Mouse (Mus musculus): ENCODE measurements at regions not wholly inside any gene's neighbourhood (a gene's known extent, or its start where the extent isn't known, plus 50 kb on each side); places are given as distances from the start of the nearest gene placed in this dataset.

- ATAC-seq (ENCODE audit: low TSS enrichment): no peak
These were observed 168.8 kb downstream of the Hs3st3b1 start for GRCm38 (mm10) chr11:63753260-63753659.

- no peak for ATAC-seq (ENCODE audit: low TSS enrichment)
These were observed 167.3 kb downstream of the Hs3st3b1 start for GRCm38 (mm10) chr11:63754826-63755225.

- no peak for ATAC-seq (ENCODE audit: low TSS enrichment)
These were observed 163.8 kb downstream of the Hs3st3b1 start for GRCm38 (mm10) chr11:63758313-63758712.

- ATAC-seq (ENCODE audit: low TSS enrichment): peak; percentile 96
These were observed 160.5 kb downstream of the Hs3st3b1 start for GRCm38 (mm10) chr11:63761561-63761960.

- ATAC-seq (ENCODE audit: low TSS enrichment): no peak
These were observed 154.3 kb downstream of the Hs3st3b1 start for GRCm38 (mm10) chr11:63767631-63768250.

GRCm38 (mm10) chr11:63769738-63770137 lies 152.4 kb downstream of the Hs3st3b1 start:
- no peak for ATAC-seq (ENCODE audit: low TSS enrichment)

- no peak for ATAC-seq (ENCODE audit: low TSS enrichment)
These were observed 146.7 kb downstream of the Hs3st3b1 start for GRCm38 (mm10) chr11:63775382-63775781.

- no peak for ATAC-seq (ENCODE audit: low TSS enrichment)
These were observed 142.7 kb downstream of the Hs3st3b1 start for GRCm38 (mm10) chr11:63779371-63779770.

- ATAC-seq (ENCODE audit: low TSS enrichment): no peak
These were observed 139.8 kb downstream of the Hs3st3b1 start for GRCm38 (mm10) chr11:63781967-63782915.

- no peak for ATAC-seq (ENCODE audit: low TSS enrichment)
These were observed 136.7 kb downstream of the Hs3st3b1 start for GRCm38 (mm10) chr11:63785281-63785886.

GRCm38 (mm10) chr11:63785965-63786364 lies 136.1 kb downstream of the Hs3st3b1 start:
- ATAC-seq (ENCODE audit: low TSS enrichment): no peak

- ATAC-seq (ENCODE audit: low TSS enrichment): peak; percentile 64
These were observed 132.5 kb downstream of the Hs3st3b1 start for GRCm38 (mm10) chr11:63789473-63790120.

GRCm38 (mm10) chr11:63791004-63791862 lies 130.9 kb downstream of the Hs3st3b1 start:
- ATAC-seq (ENCODE audit: low TSS enrichment): peak; percentile 87

- no peak for ATAC-seq (ENCODE audit: low TSS enrichment)
These were observed 128.2 kb downstream of the Hs3st3b1 start for GRCm38 (mm10) chr11:63793732-63794503.

- ATAC-seq (ENCODE audit: low TSS enrichment): no peak
These were observed 109.9 kb downstream of the Hs3st3b1 start for GRCm38 (mm10) chr11:63812146-63812545.

GRCm38 (mm10) chr11:63822847-63823246 lies 99.2 kb downstream of the Hs3st3b1 start:
- no peak for ATAC-seq (ENCODE audit: low TSS enrichment)

GRCm38 (mm10) chr11:63827271-63827762 lies 94.8 kb downstream of the Hs3st3b1 start:
- ATAC-seq (ENCODE audit: low TSS enrichment): no peak

- no peak for ATAC-seq (ENCODE audit: low TSS enrichment)
These were observed 88.6 kb downstream of the Hs3st3b1 start for GRCm38 (mm10) chr11:63833480-63833879.

GRCm38 (mm10) chr11:63834140-63834539 lies 88.0 kb downstream of the Hs3st3b1 start:
- no peak for ATAC-seq (ENCODE audit: low TSS enrichment)

- no peak for ATAC-seq (ENCODE audit: low TSS enrichment)
These were observed 87.5 kb downstream of the Hs3st3b1 start for GRCm38 (mm10) chr11:63834631-63835030.

Data from frontal cortex, adult (tissue).